Mouse (Mus musculus): ENCODE measurements at regions not wholly inside any gene's neighbourhood (a gene's known extent, or its start where the extent isn't known, plus 50 kb on each side); places are given as distances from the start of the nearest gene placed in this dataset.

GRCm38 (mm10) chr2:171712816-171713570, 330.3 kb downstream of the Cbln4 start:
- H3K4me3 ChIP-seq (ENCODE audit: low read depth, low read length): no peak overlapping the region
- 83% methylated on average over 11 of the region's 11 CpGs for WGBS

GRCm38 (mm10) chr2:171693526-171693925, 349.7 kb downstream of the Cbln4 start:
- no peak overlapping the region for H3K27ac ChIP-seq (ENCODE audit: low read depth, low read length)
- no peaks in the 10 kb centered on the region for H3K4me1 ChIP-seq (ENCODE audit: control insufficient read depth, insufficient read depth, low read length)
- no peaks in the 10 kb centered on the region for H3K9me3 ChIP-seq (ENCODE audit: control insufficient read depth, low read length)
- H3K4me2 ChIP-seq: no peak overlapping the region
- no peaks in the 10 kb centered on the region for H3K36me3 ChIP-seq (ENCODE audit: control insufficient read depth, insufficient read depth, low read length)
- 81% methylated on average over 5 of the region's 5 CpGs for WGBS
- DNase-seq (ENCODE audit: low spot score, missing footprints) (no peak), ATAC-seq (ENCODE audit: low FRiP score) (no peak)
- H3K9ac ChIP-seq (ENCODE audit: low read length): no peak overlapping the region
- H3K4me3 ChIP-seq (ENCODE audit: low read depth, low read length): no peak overlapping the region
- no peaks in the 10 kb centered on the region for H3K27me3 ChIP-seq (ENCODE audit: control insufficient read depth, insufficient read depth, low read length)

More at GRCm38 (mm10) chr2:171712816-171713570, 330.3 kb downstream of the Cbln4 start:
- Histone ChIP-seq H3K9me3 (ENCODE audit: control insufficient read depth, low read length) (no peaks in the 10 kb centered on the region), H3K27me3 (ENCODE audit: control insufficient read depth, insufficient read depth, low read length) (no peaks in the 10 kb centered on the region), H3K9ac (ENCODE audit: low read length) (no peak overlapping the region), H3K36me3 (ENCODE audit: control insufficient read depth, insufficient read depth, low read length) (no peaks in the 10 kb centered on the region), H3K4me1 (ENCODE audit: control insufficient read depth, insufficient read depth, low read length) (no peaks in the 10 kb centered on the region), H3K4me2 (no peak overlapping the region), H3K27ac (ENCODE audit: low read depth, low read length) (no peak overlapping the region)
- ATAC-seq (ENCODE audit: low FRiP score) (no peak), DNase-seq (ENCODE audit: low spot score, missing footprints) (no peak)

- Histone ChIP-seq H3K36me3 (ENCODE audit: control insufficient read depth, insufficient read depth, low read length) (no peaks in the 10 kb centered on the region), H3K4me2 (no peak overlapping the region), H3K9me3 (ENCODE audit: control insufficient read depth, low read length) (no peaks in the 10 kb centered on the region), H3K4me3 (ENCODE audit: low read depth, low read length) (no peak overlapping the region), H3K9ac (ENCODE audit: low read length) (no peak overlapping the region), H3K27me3 (ENCODE audit: control insufficient read depth, insufficient read depth, low read length) (no peaks in the 10 kb centered on the region), H3K27ac (ENCODE audit: low read depth, low read length) (no peak overlapping the region), H3K4me1 (ENCODE audit: control insufficient read depth, insufficient read depth, low read length) (no peaks in the 10 kb centered on the region)
- DNase-seq (ENCODE audit: low spot score, missing footprints) (no peak), ATAC-seq (ENCODE audit: low FRiP score) (no peak)
- 41% methylated on average over 4 of the region's 4 CpGs for WGBS
Measured at GRCm38 (mm10) chr2:171690781-171691180, 352.5 kb downstream of the Cbln4 start.

GRCm38 (mm10) chr2:171689102-171689501, 354.2 kb downstream of the Cbln4 start:
- 38% methylated on average over 4 of the region's 4 CpGs for WGBS
- Histone ChIP-seq H3K4me3 (ENCODE audit: low read depth, low read length) (no peak overlapping the region), H3K27ac (ENCODE audit: low read depth, low read length) (no peak overlapping the region), H3K9ac (ENCODE audit: low read length) (no peak overlapping the region), H3K36me3 (ENCODE audit: control insufficient read depth, insufficient read depth, low read length) (no peaks in the 10 kb centered on the region), H3K9me3 (ENCODE audit: control insufficient read depth, low read length) (no peaks in the 10 kb centered on the region), H3K27me3 (ENCODE audit: control insufficient read depth, insufficient read depth, low read length) (no peaks in the 10 kb centered on the region), H3K4me1 (ENCODE audit: control insufficient read depth, insufficient read depth, low read length) (no peaks in the 10 kb centered on the region), H3K4me2 (no peak overlapping the region)
- no peak for ATAC-seq (ENCODE audit: low FRiP score)
- DNase-seq (ENCODE audit: low spot score, missing footprints): no peak

GRCm38 (mm10) chr2:171677998-171678397, 365.3 kb downstream of the Cbln4 start:
- 89% methylated on average over 2 of the region's 2 CpGs for WGBS
- DNase-seq (ENCODE audit: low spot score, missing footprints): no peak
- no peak overlapping the region for H3K9ac ChIP-seq (ENCODE audit: low read length)
- no peak overlapping the region for H3K4me2 ChIP-seq
- no peak overlapping the region for H3K27ac ChIP-seq (ENCODE audit: low read depth, low read length)
- H3K9me3 ChIP-seq (ENCODE audit: control insufficient read depth, low read length): no peaks in the 10 kb centered on the region
- no peak for ATAC-seq (ENCODE audit: low FRiP score)
- H3K27me3 ChIP-seq (ENCODE audit: control insufficient read depth, insufficient read depth, low read length): no peaks in the 10 kb centered on the region
- no peak overlapping the region for H3K4me3 ChIP-seq (ENCODE audit: low read depth, low read length)
- H3K4me1 ChIP-seq (ENCODE audit: control insufficient read depth, insufficient read depth, low read length): no peaks in the 10 kb centered on the region
- no peaks in the 10 kb centered on the region for H3K36me3 ChIP-seq (ENCODE audit: control insufficient read depth, insufficient read depth, low read length)

DNA sequence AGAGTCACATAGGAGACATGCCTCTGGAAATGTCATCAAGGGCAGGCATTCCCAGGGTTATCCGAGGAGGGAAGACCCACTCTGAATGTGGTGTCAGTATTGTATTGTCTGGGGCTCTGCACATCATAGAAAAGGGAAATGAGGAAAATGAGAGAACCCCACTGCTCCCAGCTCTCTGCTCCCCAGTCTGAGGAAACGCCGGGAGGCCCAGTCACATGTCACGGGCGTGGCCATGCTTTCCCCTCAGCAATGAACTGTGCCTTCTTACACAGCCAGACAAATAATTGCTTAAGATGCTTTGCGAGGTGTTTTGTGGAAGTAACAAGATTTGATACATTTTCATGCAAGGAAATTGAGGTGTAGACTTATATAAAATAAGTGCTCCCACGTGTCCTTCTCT, 366.1 kb downstream of the Cbln4 start:
- no peak overlapping the region for H3K27ac ChIP-seq (ENCODE audit: low read depth, low read length)
- 94% methylated on average over 7 of the region's 7 CpGs for WGBS
- no peak overlapping the region for H3K4me2 ChIP-seq
- H3K4me3 ChIP-seq (ENCODE audit: low read depth, low read length): no peak overlapping the region
- no peak overlapping the region for H3K9ac ChIP-seq (ENCODE audit: low read length)
- DNase-seq (ENCODE audit: low spot score, missing footprints) (no peak), ATAC-seq (ENCODE audit: low FRiP score) (no peak)
- no peaks in the 10 kb centered on the region for H3K4me1 ChIP-seq (ENCODE audit: control insufficient read depth, insufficient read depth, low read length)
- no peaks in the 10 kb centered on the region for H3K36me3 ChIP-seq (ENCODE audit: control insufficient read depth, insufficient read depth, low read length)
- H3K27me3 ChIP-seq (ENCODE audit: control insufficient read depth, insufficient read depth, low read length): no peaks in the 10 kb centered on the region
- no peaks in the 10 kb centered on the region for H3K9me3 ChIP-seq (ENCODE audit: control insufficient read depth, low read length)

DNA sequence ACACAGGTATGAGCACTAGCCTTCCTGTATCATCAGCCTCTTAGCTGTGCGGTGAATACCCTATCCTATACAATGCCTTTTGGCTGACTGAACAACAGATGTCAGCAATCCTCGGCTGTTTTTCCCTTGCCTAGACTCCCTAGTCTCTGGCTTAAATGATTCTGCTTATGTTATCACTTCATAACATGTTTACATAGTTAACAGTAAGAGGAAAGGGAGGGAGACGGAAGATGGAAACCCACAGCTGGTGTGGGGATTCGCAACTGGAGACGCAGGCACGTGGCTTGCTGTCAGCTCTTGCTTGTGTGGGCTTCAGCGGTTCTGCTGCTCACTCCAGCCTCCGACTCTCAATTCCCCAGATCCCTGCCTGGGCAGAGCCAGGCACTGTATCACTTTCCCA, 367.2 kb downstream of the Cbln4 start:
- Histone ChIP-seq H3K36me3 (ENCODE audit: control insufficient read depth, insufficient read depth, low read length) (no peaks in the 10 kb centered on the region), H3K27me3 (ENCODE audit: control insufficient read depth, insufficient read depth, low read length) (no peaks in the 10 kb centered on the region), H3K4me1 (ENCODE audit: control insufficient read depth, insufficient read depth, low read length) (no peaks in the 10 kb centered on the region), H3K4me3 (ENCODE audit: low read depth, low read length) (no peak overlapping the region), H3K9me3 (ENCODE audit: control insufficient read depth, low read length) (no peaks in the 10 kb centered on the region), H3K4me2 (no peak overlapping the region), H3K27ac (ENCODE audit: low read depth, low read length) (no peak overlapping the region), H3K9ac (ENCODE audit: low read length) (no peak overlapping the region)
- 75% methylated on average over 8 of the region's 8 CpGs for WGBS
- no peak for DNase-seq (ENCODE audit: low spot score, missing footprints)
- ATAC-seq (ENCODE audit: low FRiP score): no peak

DNA sequence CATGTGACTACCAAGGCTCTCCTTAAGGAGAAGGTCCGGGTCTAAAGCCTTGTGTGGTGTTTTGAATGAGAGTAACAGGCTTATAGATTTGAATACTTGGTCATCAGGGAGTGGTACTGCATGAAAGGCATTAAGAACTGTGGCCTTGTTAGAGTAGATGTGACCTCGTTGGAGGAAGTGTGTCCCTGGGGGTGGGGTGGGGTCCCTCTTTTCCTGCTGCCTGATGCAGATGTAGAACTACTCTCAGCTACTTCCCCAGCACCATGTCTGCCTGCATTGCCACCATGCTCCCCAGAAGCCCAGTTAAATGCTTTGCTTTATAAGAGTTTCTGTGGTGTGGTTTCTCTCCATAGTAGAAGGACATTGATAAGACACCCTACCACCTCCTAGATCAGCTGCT, 367.9 kb downstream of the Cbln4 start:
- H3K27me3 ChIP-seq (ENCODE audit: control insufficient read depth, insufficient read depth, low read length): no peaks in the 10 kb centered on the region
- DNase-seq (ENCODE audit: low spot score, missing footprints) (no peak), ATAC-seq (ENCODE audit: low FRiP score) (no peak)
- H3K9me3 ChIP-seq (ENCODE audit: control insufficient read depth, low read length): no peaks in the 10 kb centered on the region
- H3K4me2 ChIP-seq: no peak overlapping the region
- no peaks in the 10 kb centered on the region for H3K36me3 ChIP-seq (ENCODE audit: control insufficient read depth, insufficient read depth, low read length)
- H3K27ac ChIP-seq (ENCODE audit: low read depth, low read length): no peak overlapping the region
- no peak overlapping the region for H3K9ac ChIP-seq (ENCODE audit: low read length)
- H3K4me3 ChIP-seq (ENCODE audit: low read depth, low read length): no peak overlapping the region
- no peaks in the 10 kb centered on the region for H3K4me1 ChIP-seq (ENCODE audit: control insufficient read depth, insufficient read depth, low read length)
- 58% methylated on average over 2 of the region's 2 CpGs for WGBS

GRCm38 (mm10) chr2:171670945-171671547, 372.2 kb downstream of the Cbln4 start:
- Histone ChIP-seq H3K36me3 (ENCODE audit: control insufficient read depth, insufficient read depth, low read length) (no peaks in the 10 kb centered on the region), H3K27ac (ENCODE audit: low read depth, low read length) (no peak overlapping the region)
- ATAC-seq (ENCODE audit: low FRiP score): no peak

More at GRCm38 (mm10) chr2:171670945-171671547, 372.2 kb downstream of the Cbln4 start:
- Histone ChIP-seq H3K9ac (ENCODE audit: low read length) (no peak overlapping the region), H3K9me3 (ENCODE audit: control insufficient read depth, low read length) (no peaks in the 10 kb centered on the region), H3K4me3 (ENCODE audit: low read depth, low read length) (no peak overlapping the region), H3K27me3 (ENCODE audit: control insufficient read depth, insufficient read depth, low read length) (no peaks in the 10 kb centered on the region), H3K4me1 (ENCODE audit: control insufficient read depth, insufficient read depth, low read length) (no peaks in the 10 kb centered on the region), H3K4me2 (no peak overlapping the region)
- peak; percentile 69 for DNase-seq (ENCODE audit: low spot score, missing footprints)
- WGBS: 90% methylated on average over 8 of the region's 8 CpGs
